Mouse (Mus musculus): ENCODE results near the gene Dlx5.

GRCm38 (mm10) chr6:6930831-6931230 is 48.9 kb upstream of the Dlx5 start:
- TF ChIP-seq CTCF (IDR thresholded peaks at IDR 0.05; ENCODE audit: borderline replicate concordance, insufficient read depth, low read depth, low read length) (no peak), POLR2A (IDR thresholded peaks at IDR 0.05; ENCODE audit: borderline replicate concordance, insufficient read depth, low read length) (no peak)

All from cerebellum, adult 2 months (tissue).